Mouse (Mus musculus) ES-E14 (cell line): ENCODE measurements around the gene S100a5. TPM values are rescaled to one million over a fixed set of nuclear protein-coding genes. Genes with fewer than 3 reads are reported as not detected.

ENCODE experiments used
- DNase-seq: peaks from one replicate; pipeline ENCODE4 v3.0.0-alpha.2; 2013; ENCODE audit warnings: low read depth, low spot score
- H3K27ac ChIP-seq: 2 replicates; pipeline ENCODE4 v1.5.1; 2012; ENCODE audit warnings: low read depth, mild to moderate bottlenecking, low read length, moderate library complexity, mixed read lengths; ENCODE audit not compliant: poor library complexity, insufficient read depth, severe bottlenecking
- H3K36me3 ChIP-seq: 2 replicates; pipeline ENCODE4 v1.6.1; 2012; ENCODE audit warnings: mild to moderate bottlenecking, low read length, moderate library complexity, mixed read lengths; ENCODE audit not compliant: control insufficient read depth, poor library complexity, insufficient read depth, severe bottlenecking
- H3K4me1 ChIP-seq, 2 experiments: fragments of 150-350 bp in 1 of 2; sonication (generic) in 1 of 2; 2 replicates each; pipeline ENCODE4 v1.6.1; 2012; ENCODE audit warnings: low read length in 2 of 2, mild to moderate bottlenecking in 1 of 2, mixed read lengths in 1 of 2; ENCODE audit not compliant: control insufficient read depth in 2 of 2, insufficient read depth in 2 of 2, poor library complexity in 1 of 2
- H3K4me3 ChIP-seq, 2 experiments: fragments of 150-350 bp in 1 of 2; sonication (generic) in 1 of 2; 2 replicates each; pipeline ENCODE4 v1.5.1; 2012; ENCODE audit warnings: low read length in 2 of 2, low read depth in 1 of 2, mild to moderate bottlenecking in 1 of 2, mixed read lengths in 1 of 2; ENCODE audit not compliant: insufficient read depth in 1 of 2, poor library complexity in 1 of 2, severe bottlenecking in 1 of 2
- H3K9ac ChIP-seq: 2 replicates; pipeline ENCODE4 v1.6.1; 2012; ENCODE audit warnings: low read depth, mild to moderate bottlenecking, low read length, mixed read lengths; ENCODE audit not compliant: poor library complexity, insufficient read depth, severe bottlenecking
- H3K9me3 ChIP-seq: fragments of 150-350 bp; sonication (generic); 2 replicates; pipeline ENCODE4 v1.6.1; 2012; ENCODE audit warnings: low read depth, mild to moderate bottlenecking, low read length; ENCODE audit not compliant: control insufficient read depth, insufficient read depth
- CHD2 ChIP-seq: IDR thresholded peaks from 2 replicates; pipeline ENCODE4 v1.6.1; 2014; ENCODE audit warnings: mild to moderate bottlenecking, low read depth, low read length, inconsistent platforms
- HCFC1 ChIP-seq: IDR thresholded peaks from 2 replicates; pipeline ENCODE4 v1.6.1; 2012; ENCODE audit warnings: low read length, inconsistent platforms, borderline replicate concordance; ENCODE audit not compliant: insufficient read depth
- MAFK ChIP-seq: IDR thresholded peaks from 2 replicates; pipeline ENCODE4 v1.6.1; 2014; ENCODE audit warnings: mild to moderate bottlenecking, low read depth, low read length, inconsistent platforms; ENCODE audit not compliant: insufficient read depth
- ZC3H11A ChIP-seq: IDR thresholded peaks from 2 replicates; pipeline ENCODE4 v1.6.1; 2012; ENCODE audit warnings: low read depth, mild to moderate bottlenecking, inconsistent platforms, low read length, borderline replicate concordance
- ZNF384 ChIP-seq: IDR thresholded peaks from 2 replicates; pipeline ENCODE4 v1.6.1; 2012; ENCODE audit warnings: low read depth, low read length, inconsistent platforms
- in situ Hi-C, 2 experiments: fragments of 600-800 bp; cut with MboI; formaldehyde crosslinking; loops; one replicate each; pipeline ENCODE4 v1.15.1; 2025; ENCODE audit warnings: low sequenced_read_pairs in 2 of 2, inconsistent platforms in 1 of 2; ENCODE audit not compliant: unreplicated experiment in 2 of 2
- total RNA-seq: library from RNA; depleted of rRNA; stranded (reverse); fragments of 300-350 nt; gene quantifications from 2 replicates; pipeline ENCODE4 v1.2.3, GENCODE M21; 2012

S100a5 gene
- total RNA-seq, 1 experiment: not detected

- TF ChIP-seq HCFC1: no peak
- TF ChIP-seq ZC3H11A: no peak
- TF ChIP-seq CHD2: no peak
- no peak for TF ChIP-seq ZNF384
- TF ChIP-seq MAFK: no peak
- H3K4me1 ChIP-seq: peaks cover 0 to 15% of the 10 kb centered on the region in 2 experiments; a peak in 1 of 4 replicates
- H3K36me3 ChIP-seq: no peaks in the 10 kb centered on the region
- no peak overlapping the region for H3K4me3 ChIP-seq
- no peak overlapping the region for H3K9ac ChIP-seq
- H3K27ac ChIP-seq: no peak overlapping the region
- H3K9me3 ChIP-seq: no peaks in the 10 kb centered on the region
- DNase-seq: no peak
- in situ Hi-C loops: no loop called here
Observed at GRCm38 (mm10) chr3:90612061-90612460, 3.7 kb downstream of the S100a5 start.

DNA sequence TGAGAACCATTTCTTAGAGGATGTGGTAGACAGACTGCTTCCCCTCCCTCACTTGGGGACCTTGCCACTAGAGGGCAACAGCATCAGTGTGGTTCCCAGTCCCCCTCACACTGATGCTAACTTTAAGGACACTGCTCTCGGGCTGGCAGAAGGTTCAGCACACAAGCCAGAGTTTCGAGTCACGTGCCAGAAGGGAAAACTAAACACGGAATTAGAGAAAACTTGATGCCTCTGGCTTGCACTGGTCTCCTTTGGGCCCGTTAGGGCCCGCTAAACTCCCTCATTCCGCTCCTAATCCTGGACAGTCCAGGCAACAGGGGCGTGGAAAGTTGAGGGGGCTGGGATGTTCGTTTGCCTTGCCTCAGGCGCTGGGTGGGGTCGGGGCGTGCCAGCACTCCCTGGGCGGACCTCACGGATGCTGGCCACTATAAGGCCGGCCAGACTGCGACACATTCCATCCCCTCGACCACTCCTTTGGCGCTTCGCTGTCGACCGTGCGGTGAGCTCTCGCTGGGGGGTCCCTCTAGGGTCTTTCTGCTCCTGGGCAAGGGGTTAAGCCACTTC lies 4.5 kb downstream of the S100a5 start, which contains the start of gene S100a6:
Gene S100a6 (plus strand): TSS at position 155 of the 564 bp plus-strand sequence.
- Histone ChIP-seq H3K9ac (0 out of 2 replicates have a peak within 1 kb of the TSS, but pooled peaks have one; percentile 2), H3K4me3 (peak within 1 kb of the TSS; percentile 41 to 46; a peak in 3 of 4 replicates), H3K36me3 (no peaks in the 10 kb centered on the region), H3K9me3 (no peaks in the 10 kb centered on the region), H3K27ac (no peak within 1 kb of the TSS), H3K4me1 (peaks cover 0 to 15% of the 10 kb centered on the region in 2 experiments; a peak in 1 of 4 replicates)
- in situ Hi-C loops: no loop called here
- TF ChIP-seq HCFC1 (no peak), ZNF384 (no peak), MAFK (no peak), ZC3H11A (peak; percentile 20; the same call in 1 of the 2 replicates)
- peak; percentile 74 for DNase-seq

DNA sequence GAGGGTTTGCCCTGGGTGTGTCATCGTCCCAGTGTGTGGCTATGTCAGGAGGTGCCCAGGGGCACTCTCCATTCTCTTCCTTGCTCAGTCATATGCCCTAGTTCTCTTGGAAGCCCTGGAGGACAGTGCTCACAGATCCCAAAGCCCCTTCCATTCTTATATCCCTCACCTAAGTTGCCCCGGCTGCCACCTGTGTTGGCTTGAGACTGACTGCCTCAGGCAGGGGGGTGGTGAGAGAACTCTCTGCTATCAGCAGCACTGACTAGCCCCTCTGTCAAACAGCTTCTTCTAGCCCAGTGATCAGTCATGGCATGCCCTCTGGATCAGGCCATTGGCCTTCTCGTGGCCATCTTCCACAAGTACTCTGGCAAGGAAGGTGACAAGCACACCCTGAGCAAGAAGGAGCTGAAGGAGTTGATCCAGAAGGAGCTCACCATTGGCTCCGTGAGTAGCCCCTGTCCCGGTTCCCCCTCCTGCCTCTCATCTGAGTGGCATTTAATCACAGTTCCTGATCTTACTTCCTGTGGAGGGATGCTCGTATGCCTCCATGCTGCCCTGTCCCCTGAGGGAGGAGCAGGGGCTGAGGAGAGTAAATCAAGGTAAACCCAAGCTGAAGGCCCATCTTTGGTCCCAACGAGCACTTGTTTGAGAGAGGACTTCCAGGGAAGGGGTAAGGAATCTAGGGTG lies 5.3 kb downstream of the S100a5 start:
- Histone ChIP-seq H3K4me1 (peaks cover 0 to 15% of the 10 kb centered on the region in 2 experiments; a peak in 1 of 4 replicates), H3K27ac (no peak overlapping the region), H3K9me3 (no peaks in the 10 kb centered on the region), H3K4me3 (peak overlapping the region; percentile 41 to 46; a peak in 2 of 4 replicates), H3K9ac (no peak overlapping the region), H3K36me3 (no peaks in the 10 kb centered on the region)
- TF ChIP-seq ZNF384 (no peak), CHD2 (no peak), HCFC1 (no peak), MAFK (no peak), ZC3H11A (no peak)
- DNase-seq: no peak
- in situ Hi-C loops: no loop called here

GRCm38 (mm10) chr3:90614148-90614530 lies 5.8 kb downstream of the S100a5 start:
- in situ Hi-C loops: no loop called here

More at GRCm38 (mm10) chr3:90614148-90614530, 5.8 kb downstream of the S100a5 start:
- Histone ChIP-seq H3K4me3 (no peak overlapping the region), H3K4me1 (peaks cover 0 to 15% of the 10 kb centered on the region in 2 experiments; a peak in 1 of 4 replicates), H3K36me3 (no peaks in the 10 kb centered on the region), H3K9ac (no peak overlapping the region), H3K9me3 (no peaks in the 10 kb centered on the region), H3K27ac (no peak overlapping the region)
- TF ChIP-seq HCFC1 (no peak), MAFK (no peak), CHD2 (no peak), ZC3H11A (no peak), ZNF384 (no peak)
- DNase-seq: no peak
